Mouse (Mus musculus) liver, adult 2 months (tissue): Measurements from ENCODE around the gene Pianp. TPM values are rescaled to one million over a fixed set of nuclear protein-coding genes. Genes with fewer than 3 reads are reported as not detected.

Experiments
- DNase-seq: peaks from one replicate; pipeline ENCODE4 v3.0.0-alpha.2; 2011; ENCODE audit warnings: low read depth, low spot score; ENCODE audit errors: extremely low read depth
- H3K27ac ChIP-seq: fragments of 200-500 bp; replicated peaks from 2 replicates; pipeline ENCODE4 v1.5.1; 2012; ENCODE audit warnings: low read depth, mild to moderate bottlenecking, control low read depth, inconsistent platforms, low read length; ENCODE audit not compliant: insufficient read depth
- H3K27me3 ChIP-seq: fragments of 200-500 bp; 2 replicates; pipeline ENCODE4 v1.6.1; 2012; ENCODE audit warnings: mild to moderate bottlenecking, moderate library complexity, low read length, inconsistent platforms; ENCODE audit not compliant: control insufficient read depth, insufficient read depth
- H3K36me3 ChIP-seq: fragments of 200-500 bp; 2 replicates; pipeline ENCODE4 v1.6.1; 2012; ENCODE audit warnings: low read length, inconsistent platforms; ENCODE audit not compliant: control insufficient read depth, insufficient read depth
- H3K4me1 ChIP-seq: fragments of 200-500 bp; 2 replicates; pipeline ENCODE4 v1.6.1; 2011; ENCODE audit warnings: low read length; ENCODE audit not compliant: control insufficient read depth, insufficient read depth
- H3K4me3 ChIP-seq: fragments of 200-500 bp; 2 replicates; pipeline ENCODE4 v1.5.1; 2011; ENCODE audit warnings: low read depth, mild to moderate bottlenecking, control low read depth, low read length, moderate library complexity; ENCODE audit not compliant: insufficient read depth
- H3K79me2 ChIP-seq: fragments of 200-500 bp; 2 replicates; pipeline ENCODE4 v1.6.1; 2012; ENCODE audit warnings: inconsistent platforms, mild to moderate bottlenecking, low read length, moderate library complexity; ENCODE audit not compliant: control insufficient read depth, insufficient read depth
- H3K9ac ChIP-seq: fragments of 200-500 bp; 2 replicates; pipeline ENCODE4 v1.6.1; 2012; ENCODE audit warnings: low read depth, mild to moderate bottlenecking, control low read depth, inconsistent platforms, low read length
- CTCF ChIP-seq: fragments of 200-500 bp; IDR thresholded peaks from 2 replicates; pipeline ENCODE4 v1.5.1; 2011; ENCODE audit warnings: low read depth, low read length, control low read depth
- POLR2A ChIP-seq: fragments of 200-500 bp; IDR thresholded peaks from 2 replicates; pipeline ENCODE4 v1.6.1; 2011; ENCODE audit warnings: low read length, control low read depth; ENCODE audit not compliant: insufficient read depth; ENCODE audit errors: extremely low read depth
- WGBS: fragments of 180-500 bp; shearing (Covaris S2); methylation state at CpG from one replicate; pipeline ENCODE4 v1.1.7; 2018; 5-methylcytosine and 5-hydroxymethylcytosine counted together
- polyA plus RNA-seq: library from polyadenylated mRNA; depleted of rRNA; stranded (reverse); fragments of >200 nt; gene quantifications from 2 replicates; pipeline ENCODE4 v1.2.3, GENCODE M21; 2012; rRNA removed
- total RNA-seq: library from RNA; depleted of rRNA; stranded (reverse); fragments of >200 nt; gene quantifications from 2 replicates; pipeline ENCODE4 v1.2.3, GENCODE M21; 2014; rRNA removed

Gene Pianp
- total RNA-seq = 0.13 TPM in 1 of 2 replicates, not detected in the other
- 0.77 and 1.4 TPM in 2 replicates for polyA plus RNA-seq

GRCm38 (mm10) chr6:124996551-124997501 lies at the start of gene Pianp:
Pianp (plus strand) TSS chr6:124996694.
- DNase-seq = no peak
- Histone ChIP-seq H3K4me1 (no peaks in the 10 kb centered on the region), H3K27me3 (peaks cover 13% of the 10 kb centered on the region), H3K79me2 (no peaks in the 10 kb centered on the region), H3K9ac (peak within 1 kb of the TSS; percentile 52), H3K36me3 (no peaks in the 10 kb centered on the region), H3K4me3 (peak within 1 kb of the TSS; percentile 43; the same call in 1 of the 2 replicates), H3K27ac (no peak within 1 kb of the TSS)
- TF ChIP-seq CTCF (no peak), POLR2A (no peak)
- 3% methylated on average over 53 of the region's 78 CpGs for WGBS

- WGBS = 89% methylated on average over 2 of the region's 2 CpGs
- no peak overlapping the region for H3K27ac ChIP-seq
- no peaks in the 10 kb centered on the region for H3K4me1 ChIP-seq
Measured at GRCm38 (mm10) chr6:124953991-124954715, 42.3 kb upstream of the Pianp start.

GRCm38 (mm10) chr6:124955212-124955611 lies 41.3 kb upstream of the Pianp start:
- Histone ChIP-seq H3K27me3 (no peaks in the 10 kb centered on the region), H3K4me3 (no peak overlapping the region), H3K79me2 (no peaks in the 10 kb centered on the region), H3K27ac (no peak overlapping the region), H3K9ac (no peak overlapping the region), H3K4me1 (no peaks in the 10 kb centered on the region), H3K36me3 (peaks cover 19% of the 10 kb centered on the region)
- 93% methylated on average over 4 of the region's 4 CpGs for WGBS
- TF ChIP-seq POLR2A = no peak
- TF ChIP-seq CTCF = no peak
- no peak for DNase-seq

More at GRCm38 (mm10) chr6:124953991-124954715, 42.3 kb upstream of the Pianp start:
- H3K9ac ChIP-seq = no peak overlapping the region
- no peaks in the 10 kb centered on the region for H3K79me2 ChIP-seq
- no peak for DNase-seq
- TF ChIP-seq POLR2A (no peak), CTCF (no peak)
- no peak overlapping the region for H3K4me3 ChIP-seq
- no peaks in the 10 kb centered on the region for H3K27me3 ChIP-seq
- H3K36me3 ChIP-seq = peaks cover 15% of the 10 kb centered on the region

GRCm38 (mm10) chr6:124958127-124958526 lies 38.4 kb upstream of the Pianp start:
- Histone ChIP-seq H3K79me2 (no peaks in the 10 kb centered on the region), H3K27me3 (no peaks in the 10 kb centered on the region), H3K4me3 (no peak overlapping the region), H3K4me1 (no peaks in the 10 kb centered on the region), H3K27ac (no peak overlapping the region), H3K36me3 (peaks cover 22% of the 10 kb centered on the region), H3K9ac (no peak overlapping the region)
- DNase-seq = no peak
- 83% methylated on average over 3 of the region's 3 CpGs for WGBS
- no peak for TF ChIP-seq POLR2A
- no peak for TF ChIP-seq CTCF

GRCm38 (mm10) chr6:124959960-124960359 lies 36.5 kb upstream of the Pianp start:
- TF ChIP-seq POLR2A (no peak), CTCF (no peak)
- 95% methylated on average over 13 of the region's 13 CpGs for WGBS
- Histone ChIP-seq H3K79me2 (peaks cover 2% of the 10 kb centered on the region; the same call in 1 of the 2 replicates), H3K27ac (no peak overlapping the region), H3K9ac (no peak overlapping the region), H3K36me3 (peaks cover 22% of the 10 kb centered on the region), H3K4me3 (no peak overlapping the region), H3K27me3 (no peaks in the 10 kb centered on the region), H3K4me1 (peaks cover 6% of the 10 kb centered on the region; the same call in 1 of the 2 replicates)
- DNase-seq = no peak
